Mouse (Mus musculus): Measurements from ENCODE around the gene Crot. TPM values are rescaled to one million over a fixed set of nuclear protein-coding genes. Genes with fewer than 3 reads are reported as not detected.
"Not testable (repeated sequence)": the region's sequence is repeated elsewhere in the genome, so short reads cannot be mapped to it uniquely, and the experiment has no call there.

The Crot gene
- polyA plus RNA-seq, 1 experiment from 2014 or later: 35.6 TPM

DNA sequence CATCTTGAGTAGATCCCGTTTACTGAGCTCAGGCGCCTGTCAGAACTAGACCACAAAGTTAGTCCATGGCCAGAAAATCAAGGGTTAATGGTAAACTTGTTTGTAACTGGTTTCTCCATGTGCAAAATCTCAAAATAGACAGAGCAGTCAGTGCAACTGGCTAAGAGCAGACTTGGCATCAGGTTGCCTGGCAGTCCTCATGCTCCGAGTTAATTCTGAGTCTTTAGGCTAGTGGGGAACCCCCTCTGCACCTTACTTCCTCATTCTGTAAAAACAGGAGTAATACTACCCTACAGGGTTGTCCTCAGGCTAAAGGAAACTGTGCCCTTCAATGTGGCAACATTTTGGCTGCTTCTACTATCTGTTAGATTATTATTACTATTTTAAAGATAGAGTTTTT, 53.3 kb downstream of the Crot start:
- Histone ChIP-seq H3K4me1 (replicated peaks; ENCODE audit: control insufficient read depth, insufficient read depth, low read length) (no peaks in the 10 kb centered on the region), H3K4me2 (no peak overlapping the region), H3K36me3 (ENCODE audit: control insufficient read depth, insufficient read depth, low read length) (no peaks in the 10 kb centered on the region), H3K27ac (ENCODE audit: low read depth, low read length) (no peak overlapping the region), H3K9me3 (ENCODE audit: control insufficient read depth, low read length) (no peaks in the 10 kb centered on the region), H3K27me3 (replicated peaks; ENCODE audit: control insufficient read depth, insufficient read depth, low read length) (no peaks in the 10 kb centered on the region), H3K4me3 (ENCODE audit: low read depth, low read length) (no peak overlapping the region), H3K9ac (ENCODE audit: low read depth, low read length) (no peak overlapping the region)
- WGBS: 72% methylated on average over 3 of the region's 3 CpGs
- ATAC-seq (replicated peaks; ENCODE audit: low FRiP score) (no peak), DNase-seq (ENCODE audit: low spot score) (no peak)

GRCm38 (mm10) chr5:8941266-8941665, 55.9 kb downstream of the Crot start:
- H3K27ac ChIP-seq (ENCODE audit: low read depth, low read length); H3K9ac ChIP-seq (ENCODE audit: low read depth, low read length); H3K9me3 ChIP-seq (ENCODE audit: control insufficient read depth, low read length); DNase-seq (ENCODE audit: low spot score); H3K4me2 ChIP-seq; H3K4me3 ChIP-seq (ENCODE audit: low read depth, low read length); H3K4me1 ChIP-seq (replicated peaks; ENCODE audit: control insufficient read depth, insufficient read depth, low read length); H3K27me3 ChIP-seq (replicated peaks; ENCODE audit: control insufficient read depth, insufficient read depth, low read length); H3K36me3 ChIP-seq (ENCODE audit: control insufficient read depth, insufficient read depth, low read length); ATAC-seq (replicated peaks; ENCODE audit: low FRiP score): not testable (repeated sequence)
- WGBS: no CpG with 5 or more reads among the region's 1 CpGs

DNA sequence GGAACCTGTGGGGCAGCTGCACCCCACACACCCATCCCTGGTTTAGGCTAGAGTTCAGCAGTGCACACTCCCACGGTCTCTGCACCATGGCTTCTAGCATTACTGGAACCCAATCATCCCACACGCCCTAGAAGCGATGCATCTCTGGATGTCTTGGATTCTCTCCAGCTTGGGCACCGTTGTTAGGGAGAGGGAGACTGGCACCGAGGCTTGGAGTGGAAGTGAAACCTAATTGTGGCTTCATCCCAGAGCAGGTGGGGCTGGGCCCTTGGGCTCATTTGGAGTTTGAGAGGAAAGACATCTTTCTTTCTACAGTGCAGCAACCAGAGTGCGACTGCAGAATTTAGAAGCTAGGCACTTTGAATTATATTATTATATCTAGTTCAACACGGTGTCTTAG, 59.2 kb downstream of the Crot start:
- Histone ChIP-seq H3K4me3 (ENCODE audit: low read depth, low read length) (no peak overlapping the region), H3K27ac (ENCODE audit: low read depth, low read length) (no peak overlapping the region), H3K4me1 (replicated peaks; ENCODE audit: control insufficient read depth, insufficient read depth, low read length) (no peaks in the 10 kb centered on the region), H3K27me3 (replicated peaks; ENCODE audit: control insufficient read depth, insufficient read depth, low read length) (no peaks in the 10 kb centered on the region), H3K36me3 (ENCODE audit: control insufficient read depth, insufficient read depth, low read length) (no peaks in the 10 kb centered on the region; the same call in 1 of the 2 replicates), H3K9me3 (ENCODE audit: control insufficient read depth, low read length) (no peaks in the 10 kb centered on the region), H3K9ac (ENCODE audit: low read depth, low read length) (no peak overlapping the region), H3K4me2 (no peak overlapping the region)
- ATAC-seq (replicated peaks; ENCODE audit: low FRiP score): no peak
- WGBS: 85% methylated on average over 7 of the region's 7 CpGs
- DNase-seq (ENCODE audit: low spot score): no peak

GRCm38 (mm10) chr5:8928440-8928839, 68.7 kb downstream of the Crot start:
- 82% methylated on average over 9 of the region's 9 CpGs for WGBS
- ATAC-seq (replicated peaks; ENCODE audit: low FRiP score) (no peak), DNase-seq (ENCODE audit: low spot score) (no peak)
- H3K4me2 ChIP-seq: no peak overlapping the region
- no peaks in the 10 kb centered on the region for H3K4me1 ChIP-seq (replicated peaks; ENCODE audit: control insufficient read depth, insufficient read depth, low read length)
- no peak overlapping the region for H3K27ac ChIP-seq (ENCODE audit: low read depth, low read length)
- no peaks in the 10 kb centered on the region for H3K27me3 ChIP-seq (replicated peaks; ENCODE audit: control insufficient read depth, insufficient read depth, low read length)
- no peaks in the 10 kb centered on the region; the same call in 1 of the 2 replicates for H3K9me3 ChIP-seq (ENCODE audit: control insufficient read depth, low read length)
- no peak overlapping the region for H3K4me3 ChIP-seq (ENCODE audit: low read depth, low read length)
- no peaks in the 10 kb centered on the region; the same call in 1 of the 2 replicates for H3K36me3 ChIP-seq (ENCODE audit: control insufficient read depth, insufficient read depth, low read length)
- no peak overlapping the region for H3K9ac ChIP-seq (ENCODE audit: low read depth, low read length)

DNA sequence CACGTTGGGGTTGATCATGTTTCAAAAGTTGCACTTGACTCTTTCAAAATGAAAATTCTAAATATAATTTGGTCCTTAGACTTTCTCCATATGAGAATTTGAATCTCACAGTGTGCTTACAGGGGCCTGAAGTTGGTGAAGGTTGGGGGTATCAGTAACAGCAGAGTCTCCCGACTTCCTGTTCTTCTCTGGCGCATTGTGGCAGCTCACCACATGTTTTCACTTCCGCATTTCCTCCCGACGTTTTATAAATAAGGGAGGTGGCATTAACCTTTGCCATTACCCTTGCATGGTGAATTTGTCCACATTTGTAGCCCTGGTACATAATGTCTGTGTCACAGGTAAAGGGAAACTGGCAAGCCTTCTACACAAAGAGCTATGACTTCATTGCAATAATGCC, 80.1 kb downstream of the Crot start:
- H3K4me3 ChIP-seq (ENCODE audit: low read depth, low read length): no peak overlapping the region
- ATAC-seq (replicated peaks; ENCODE audit: low FRiP score) (no peak), DNase-seq (ENCODE audit: low spot score) (no peak)
- no peaks in the 10 kb centered on the region for H3K9me3 ChIP-seq (ENCODE audit: control insufficient read depth, low read length)
- H3K4me2 ChIP-seq: no peak overlapping the region
- H3K4me1 ChIP-seq (replicated peaks; ENCODE audit: control insufficient read depth, insufficient read depth, low read length): no peaks in the 10 kb centered on the region
- peaks cover 3% of the 10 kb centered on the region; the same call in 1 of the 2 replicates for H3K36me3 ChIP-seq (ENCODE audit: control insufficient read depth, insufficient read depth, low read length)
- H3K27me3 ChIP-seq (replicated peaks; ENCODE audit: control insufficient read depth, insufficient read depth, low read length): no peaks in the 10 kb centered on the region
- H3K9ac ChIP-seq (ENCODE audit: low read depth, low read length): no peak overlapping the region
- H3K27ac ChIP-seq (ENCODE audit: low read depth, low read length): no peak overlapping the region
- 37% methylated on average over 6 of the region's 6 CpGs for WGBS

- Histone ChIP-seq H3K36me3 (ENCODE audit: control insufficient read depth, insufficient read depth, low read length) (peaks cover 5% of the 10 kb centered on the region; the same call in 1 of the 2 replicates), H3K27ac (ENCODE audit: low read depth, low read length) (no peak overlapping the region), H3K9ac (ENCODE audit: low read depth, low read length) (no peak overlapping the region), H3K27me3 (replicated peaks; ENCODE audit: control insufficient read depth, insufficient read depth, low read length) (no peaks in the 10 kb centered on the region), H3K4me2 (no peak overlapping the region), H3K4me1 (replicated peaks; ENCODE audit: control insufficient read depth, insufficient read depth, low read length) (no peaks in the 10 kb centered on the region), H3K9me3 (ENCODE audit: control insufficient read depth, low read length) (no peaks in the 10 kb centered on the region), H3K4me3 (ENCODE audit: low read depth, low read length) (no peak overlapping the region)
- 45% methylated on average over 2 of the region's 2 CpGs for WGBS
- no peak for ATAC-seq (replicated peaks; ENCODE audit: low FRiP score)
- DNase-seq (ENCODE audit: low spot score): no peak
Observed at GRCm38 (mm10) chr5:8916400-8916799, 80.7 kb downstream of the Crot start.

Other genes with a start within 250 kb of the Crot start
- 0.55 and 1.3 TPM in 2 replicates for gene Abcb1b, start 199.2 kb downstream of the Crot start, polyA plus RNA-seq (2014; fragmentation: Nextera tagmentation; extraction: Ambion mirVana)
- gene Abcb4, start 103.6 kb downstream of the Crot start, polyA plus RNA-seq (2014; fragmentation: Nextera tagmentation; extraction: Ambion mirVana): 32.6 and 35.8 TPM in 2 replicates
- 11.8 and 14.3 TPM in 2 replicates for gene Tmem243, start 103.3 kb upstream of the Crot start, polyA plus RNA-seq (2014; fragmentation: Nextera tagmentation; extraction: Ambion mirVana)
- gene Dmtf1, start 164.5 kb upstream of the Crot start, polyA plus RNA-seq (2014; fragmentation: Nextera tagmentation; extraction: Ambion mirVana): 32.8 and 34.5 TPM in 2 replicates